Mouse (Mus musculus) lung, embryonic 16.5 days (tissue): ENCODE results near the gene Chaf1b. TPM values are rescaled to one million over a fixed set of nuclear protein-coding genes. Genes with fewer than 3 reads are reported as not detected.

ENCODE experiments used
- ATAC-seq: fragments of 200-750 bp; cut with Nextera tagmentation; 2 replicates; pipeline ENCODE4 v1.8.0; 2017; ENCODE audit warnings: low read depth, mild to moderate bottlenecking, moderate library complexity
- H3K27ac ChIP-seq: fragments of 300-500 bp; sonication (generic); 2 replicates; pipeline ENCODE4 v1.5.1; 2014; ENCODE audit warnings: mild to moderate bottlenecking, control low read depth, low read length
- H3K27me3 ChIP-seq: fragments of 300-500 bp; sonication (generic); 2 replicates; pipeline ENCODE4 v1.6.1; 2014; ENCODE audit warnings: low read depth, low read length, mixed read lengths; ENCODE audit not compliant: control insufficient read depth, insufficient read depth
- H3K36me3 ChIP-seq: fragments of 300-500 bp; sonication (generic); 2 replicates; pipeline ENCODE4 v1.6.1; 2014; ENCODE audit warnings: low read length; ENCODE audit not compliant: control insufficient read depth, insufficient read depth
- H3K4me1 ChIP-seq: fragments of 300-500 bp; sonication (generic); replicated peaks from 2 replicates; pipeline ENCODE4 v1.6.1; 2014; ENCODE audit warnings: low read length, mixed read lengths; ENCODE audit not compliant: control insufficient read depth, insufficient read depth
- H3K4me2 ChIP-seq: fragments of 300-500 bp; sonication (generic); 2 replicates; pipeline ENCODE4 v1.6.1; 2014; ENCODE audit warnings: low read depth, low read length, control low read depth
- H3K4me3 ChIP-seq: fragments of 300-500 bp; sonication (generic); 2 replicates; pipeline ENCODE4 v1.5.1; 2014; ENCODE audit warnings: mild to moderate bottlenecking, low read length, control low read depth
- H3K9ac ChIP-seq: fragments of 300-500 bp; sonication (generic); 2 replicates; pipeline ENCODE4 v1.6.1; 2014; ENCODE audit warnings: low read length, control low read depth
- H3K9me3 ChIP-seq: fragments of 300-500 bp; sonication (generic); 2 replicates; pipeline ENCODE4 v1.6.1; 2016; ENCODE audit warnings: low read length; ENCODE audit not compliant: control insufficient read depth
- WGBS: fragments of 180-500 bp; shearing (Covaris S2); extraction: QIAGEN DNeasy Blood & Tissue Kit; methylation state at CpG from one replicate; pipeline ENCODE4 v1.1.7; 2014; 5-methylcytosine and 5-hydroxymethylcytosine counted together
- polyA plus RNA-seq: library from polyadenylated mRNA; unstranded; fragments of >200 nt; fragmentation: Nextera tagmentation; extraction: Ambion mirVana; gene quantifications from 2 replicates; pipeline ENCODE4 v1.2.1, GENCODE M21; 2015

The Chaf1b gene
- polyA plus RNA-seq, 1 experiment from 2014 or later: 68.1 TPM

DNA sequence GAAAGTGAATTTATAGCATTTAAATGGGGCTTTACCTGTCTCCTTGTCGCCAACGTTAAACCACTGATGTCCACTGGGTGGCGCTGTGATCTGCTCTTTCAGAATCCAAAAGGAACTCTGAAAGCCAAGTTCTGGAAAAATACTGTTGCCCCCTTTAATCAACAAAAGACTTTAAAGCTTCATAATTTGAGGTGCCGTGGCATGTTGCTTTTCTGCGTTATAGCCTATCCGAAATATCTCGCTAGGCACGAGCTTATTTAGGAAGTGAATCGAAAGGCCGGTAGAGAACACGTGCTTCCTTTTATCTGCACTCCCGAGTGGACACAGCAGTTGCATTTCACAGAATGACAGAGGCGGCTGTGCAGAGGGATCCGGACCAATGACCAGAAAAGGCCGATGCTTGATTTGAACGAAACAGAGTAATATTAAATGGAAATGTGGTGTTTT is 54.7 kb downstream of the Chaf1b start:
- Histone ChIP-seq H3K36me3 (no peaks in the 10 kb centered on the region), H3K27me3 (peaks cover 7% of the 10 kb centered on the region; the same call in 1 of the 2 replicates), H3K9ac (peak overlapping the region; percentile 40; the same call in 1 of the 2 replicates), H3K4me3 (peak overlapping the region; percentile 47), H3K9me3 (no peaks in the 10 kb centered on the region), H3K4me1 (peaks cover 4% of the 10 kb centered on the region; the same call in 1 of the 2 replicates), H3K4me2 (peak overlapping the region; percentile 61), H3K27ac (no peak overlapping the region)
- no peak for ATAC-seq
- 6% methylated on average over 16 of the region's 16 CpGs for WGBS

DNA sequence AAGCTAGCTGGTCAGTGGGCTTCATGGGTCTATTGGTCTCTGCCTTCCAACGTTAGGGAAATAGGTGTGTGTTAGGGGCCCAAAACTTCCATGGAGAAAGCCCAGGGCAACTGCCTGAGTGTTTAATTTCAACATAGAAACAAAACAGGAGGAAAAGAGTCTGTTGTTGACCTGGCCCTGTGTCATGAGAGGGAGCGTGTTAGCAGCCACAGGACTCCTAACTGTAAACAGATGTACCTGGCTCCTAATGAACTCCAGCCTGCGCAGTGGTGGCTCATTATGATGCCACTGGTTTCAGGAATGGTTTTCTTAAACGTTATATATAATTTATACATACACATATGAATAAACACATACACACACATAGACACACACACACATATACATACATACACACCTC is 56.3 kb downstream of the Chaf1b start:
- Histone ChIP-seq H3K27me3 (no peaks in the 10 kb centered on the region; the same call in 1 of the 2 replicates), H3K36me3 (no peaks in the 10 kb centered on the region), H3K27ac (no peak overlapping the region), H3K4me2 (no peak overlapping the region), H3K9me3 (no peaks in the 10 kb centered on the region), H3K4me3 (no peak overlapping the region), H3K4me1 (peaks cover 4% of the 10 kb centered on the region; the same call in 1 of the 2 replicates), H3K9ac (no peak overlapping the region)
- no peak for ATAC-seq
- 71% methylated on average over 4 of the region's 4 CpGs for WGBS

DNA sequence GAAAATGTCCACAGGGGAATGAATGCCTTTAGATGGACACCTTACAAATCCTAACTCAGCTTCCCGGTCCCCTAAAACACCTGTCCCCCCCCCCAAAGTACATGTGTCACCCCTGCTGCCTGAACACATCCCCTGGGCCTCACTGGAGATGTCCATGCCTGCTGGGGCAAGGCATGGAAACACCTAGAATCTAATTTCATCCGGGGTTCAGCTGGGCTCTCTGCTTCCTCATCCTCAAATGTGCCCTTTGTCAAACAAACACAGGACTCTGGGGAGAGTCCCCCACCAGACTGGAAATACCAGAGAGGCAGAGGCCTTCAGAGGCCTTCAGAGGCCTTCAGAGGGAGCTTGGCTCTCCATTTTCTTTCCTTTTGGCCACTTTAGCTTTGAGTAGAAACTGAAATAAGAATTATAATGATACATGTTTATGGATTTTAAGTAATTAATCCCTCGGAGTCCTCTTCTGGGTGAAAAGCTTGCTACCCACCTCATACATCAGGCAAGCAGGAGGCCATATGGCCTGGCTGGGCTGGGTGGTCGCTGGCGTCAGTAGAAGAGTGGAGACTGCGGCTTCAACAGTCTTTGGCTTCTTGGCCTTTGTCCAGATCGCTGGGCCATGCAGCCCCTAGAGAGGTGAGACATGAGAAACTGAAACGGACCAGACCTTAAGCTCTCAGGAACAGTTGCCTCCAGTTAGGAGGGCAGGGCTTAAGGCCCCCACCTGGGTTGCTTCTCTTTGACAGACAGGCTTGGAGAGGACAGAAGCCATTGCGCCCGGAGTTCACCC is 58.3 kb downstream of the Chaf1b start:
- no peak for ATAC-seq
- Histone ChIP-seq H3K27ac (no peak overlapping the region), H3K4me3 (no peak overlapping the region), H3K4me1 (peaks cover 4% of the 10 kb centered on the region; the same call in 1 of the 2 replicates), H3K4me2 (no peak overlapping the region), H3K36me3 (no peaks in the 10 kb centered on the region), H3K27me3 (no peaks in the 10 kb centered on the region), H3K9me3 (no peaks in the 10 kb centered on the region), H3K9ac (no peak overlapping the region)
- 50% methylated on average over 10 of the region's 10 CpGs for WGBS

DNA sequence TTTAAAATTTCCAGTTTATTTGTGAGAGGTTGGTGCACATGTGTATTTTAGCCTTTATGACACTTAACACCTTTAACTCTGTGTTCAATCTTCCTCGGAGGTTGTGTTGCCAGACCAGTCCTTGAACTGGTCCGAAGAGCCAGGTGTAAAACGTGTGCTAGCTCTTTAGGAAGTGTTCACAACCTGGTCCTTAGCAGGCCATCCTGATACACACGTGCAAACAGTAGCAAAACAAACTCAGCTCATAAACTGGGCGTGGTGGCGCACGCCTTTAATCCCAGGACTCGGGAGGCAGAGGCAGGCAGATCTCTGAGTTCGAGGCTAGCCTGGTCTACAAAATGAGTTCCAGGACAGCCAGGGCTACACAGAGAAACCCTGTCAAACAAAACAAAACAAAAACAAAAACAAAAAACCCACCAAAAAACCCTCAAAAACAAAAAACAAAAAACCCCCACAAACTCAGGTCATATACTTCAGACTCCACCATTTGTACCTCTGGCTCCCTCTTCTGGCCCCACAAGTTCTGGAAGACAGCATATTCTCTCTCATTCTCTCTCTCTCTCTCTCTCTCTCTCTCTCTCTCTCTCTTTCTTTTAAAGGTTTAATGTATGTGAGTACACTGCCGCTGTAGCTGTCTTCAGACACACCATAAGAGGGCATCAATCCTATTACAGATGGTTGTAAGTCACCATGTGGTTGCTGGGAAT is 59.2 kb downstream of the Chaf1b start:
- WGBS: 85% methylated on average over 10 of the region's 10 CpGs
- Histone ChIP-seq H3K27me3 (no peaks in the 10 kb centered on the region), H3K9ac (no peak overlapping the region), H3K9me3 (no peaks in the 10 kb centered on the region), H3K36me3 (no peaks in the 10 kb centered on the region), H3K4me2 (no peak overlapping the region), H3K4me1 (peaks cover 4% of the 10 kb centered on the region; the same call in 1 of the 2 replicates), H3K4me3 (no peak overlapping the region), H3K27ac (no peak overlapping the region)
- ATAC-seq: no peak

DNA sequence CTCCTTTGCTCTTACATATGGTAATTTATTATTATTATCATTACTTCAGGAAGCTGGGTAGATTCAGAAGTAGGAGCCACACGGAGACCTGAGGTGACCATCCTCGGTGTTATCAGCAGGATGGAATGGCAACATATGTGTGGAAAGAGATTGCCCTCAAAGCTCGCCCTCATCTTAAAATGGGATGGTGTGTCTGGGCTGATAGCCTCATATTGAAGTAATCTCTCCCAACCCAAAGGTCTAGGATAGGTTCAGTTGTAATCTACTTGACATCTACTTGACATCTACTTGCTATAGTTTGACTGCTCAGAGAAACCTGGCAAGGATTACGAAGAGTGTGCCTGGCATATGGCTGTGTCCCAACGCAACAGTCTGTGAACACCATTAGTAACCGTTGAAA is 60.6 kb downstream of the Chaf1b start:
- Histone ChIP-seq H3K9me3 (no peaks in the 10 kb centered on the region), H3K27ac (no peak overlapping the region), H3K36me3 (no peaks in the 10 kb centered on the region), H3K9ac (no peak overlapping the region), H3K4me1 (peaks cover 4% of the 10 kb centered on the region; the same call in 1 of the 2 replicates), H3K4me2 (no peak overlapping the region), H3K27me3 (0 out of 2 replicates have a peak, but pooled peaks cover 3% of the 10 kb centered on the region), H3K4me3 (no peak overlapping the region)
- 81% methylated on average over 6 of the region's 6 CpGs for WGBS
- no peak for ATAC-seq

DNA sequence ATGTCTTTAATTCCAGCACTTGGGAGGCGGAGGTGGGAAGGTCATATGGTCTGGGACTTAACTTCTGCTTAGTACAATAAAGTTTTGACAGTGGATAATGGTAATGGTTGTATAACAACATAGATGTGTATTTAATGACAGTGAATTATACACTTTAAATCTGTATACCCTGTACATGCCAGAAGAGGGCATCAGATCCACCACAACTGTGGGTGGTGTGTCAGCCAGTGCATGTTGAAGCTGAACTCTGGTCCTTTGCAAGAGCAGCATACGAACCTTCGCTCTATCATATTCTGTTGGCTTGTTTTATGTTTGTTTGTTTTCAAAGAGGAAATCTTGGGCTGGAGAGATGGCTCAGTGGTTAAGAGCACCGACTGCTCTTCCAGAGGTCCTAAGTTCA is 63.7 kb downstream of the Chaf1b start:
- Histone ChIP-seq H3K27me3 (0 out of 2 replicates have a peak, but pooled peaks cover 3% of the 10 kb centered on the region), H3K36me3 (no peaks in the 10 kb centered on the region)

More for the DNA sequence above, 63.7 kb downstream of the Chaf1b start:
- Histone ChIP-seq H3K4me3 (no peak overlapping the region), H3K27ac (no peak overlapping the region), H3K9me3 (no peaks in the 10 kb centered on the region), H3K4me2 (no peak overlapping the region), H3K9ac (no peak overlapping the region), H3K4me1 (no peaks in the 10 kb centered on the region)
- ATAC-seq: no peak
- 76% methylated on average over 4 of the region's 4 CpGs for WGBS

Other genes with a start within 250 kb of the Chaf1b start
- gene Cbr3, start 200.7 kb upstream of the Chaf1b start, polyA plus RNA-seq: 9.0 and 9.9 TPM in 2 replicates
- 17.2 and 19.3 TPM in 2 replicates for gene Dop1b, start 172.0 kb upstream of the Chaf1b start, polyA plus RNA-seq
- gene Morc3, start 51.8 kb upstream of the Chaf1b start, polyA plus RNA-seq: 34.8 and 35.5 TPM in 2 replicates
- gene Cldn14, start 124.9 kb downstream of the Chaf1b start, polyA plus RNA-seq: not detected in 2 replicates
- gene Sim2, start 201.0 kb downstream of the Chaf1b start, polyA plus RNA-seq: 0.11 and 0.13 TPM in 2 replicates